Mouse (Mus musculus) cerebellum, postnatal 4 days (tissue): ENCODE data around the gene Srsf4.

Experiments used
- DNase-seq, 2 experiments: peaks; one replicate each; pipeline ENCODE4 v3.0.0; 2022; ENCODE audit warnings: low spot score in 2 of 2, mixed read lengths in 1 of 2

The Srsf4 gene

GRCm38 (mm10) chr4:131914046-131914643 lies 40.7 kb downstream of the Srsf4 start:
- no peak for DNase-seq

GRCm38 (mm10) chr4:131914891-131915469 lies 41.6 kb downstream of the Srsf4 start:
- no peak for DNase-seq

DNA sequence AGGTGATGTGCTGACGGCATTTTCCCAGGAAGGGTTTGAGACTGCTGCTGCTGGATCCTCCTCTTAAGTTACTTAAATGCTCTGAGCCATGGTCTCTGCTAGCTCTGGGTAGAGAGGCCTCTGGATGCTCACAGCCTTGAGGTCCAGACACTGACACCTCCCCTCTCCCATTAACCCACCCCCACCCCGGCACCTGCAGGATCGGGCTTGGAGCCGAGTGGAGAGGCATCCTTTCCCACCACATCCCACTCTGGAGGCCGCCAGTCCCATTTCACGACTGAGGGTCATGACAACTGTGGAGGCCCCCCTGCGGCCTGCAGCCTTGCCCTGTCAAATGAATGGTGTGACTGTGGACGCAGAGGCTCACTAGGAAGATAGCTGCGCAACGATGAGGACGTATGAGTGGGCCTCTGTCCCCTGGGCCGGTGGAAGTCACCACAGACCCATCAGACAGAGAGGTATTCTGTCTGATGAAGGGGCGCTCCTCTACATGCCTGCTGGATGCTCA lies 42.5 kb downstream of the Srsf4 start:
- DNase-seq, result no peak

- peak; percentile 59 to 75 for DNase-seq
Observed at GRCm38 (mm10) chr4:131916425-131916824, 43.0 kb downstream of the Srsf4 start.

DNA sequence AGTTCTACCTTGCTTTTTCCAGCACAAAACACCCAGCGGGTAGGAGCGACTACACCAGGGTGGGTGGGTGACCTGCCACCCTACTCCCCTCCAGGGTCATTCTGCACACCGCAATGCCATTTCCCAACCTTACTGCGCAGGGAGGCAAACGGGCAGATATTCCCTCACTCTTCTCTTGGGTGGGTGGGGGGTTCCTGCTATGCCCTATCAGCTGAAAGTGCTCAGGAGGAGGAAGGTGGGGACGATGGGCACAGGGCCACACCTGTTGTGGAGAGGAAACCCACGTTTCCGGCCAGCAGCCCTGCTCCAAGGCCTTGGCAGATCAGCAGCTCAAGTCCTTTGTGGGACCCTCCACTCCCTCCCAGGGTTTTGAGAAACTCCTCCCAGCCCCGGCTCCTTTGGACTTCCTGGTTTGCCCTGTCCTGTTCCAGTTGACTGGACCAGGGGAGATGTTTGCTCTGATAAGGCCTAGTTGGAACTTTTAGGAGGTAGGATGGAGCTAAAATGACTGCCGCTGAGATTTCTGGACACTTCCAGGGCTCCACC lies 43.7 kb downstream of the Srsf4 start:
- DNase-seq, result no peak

DNA sequence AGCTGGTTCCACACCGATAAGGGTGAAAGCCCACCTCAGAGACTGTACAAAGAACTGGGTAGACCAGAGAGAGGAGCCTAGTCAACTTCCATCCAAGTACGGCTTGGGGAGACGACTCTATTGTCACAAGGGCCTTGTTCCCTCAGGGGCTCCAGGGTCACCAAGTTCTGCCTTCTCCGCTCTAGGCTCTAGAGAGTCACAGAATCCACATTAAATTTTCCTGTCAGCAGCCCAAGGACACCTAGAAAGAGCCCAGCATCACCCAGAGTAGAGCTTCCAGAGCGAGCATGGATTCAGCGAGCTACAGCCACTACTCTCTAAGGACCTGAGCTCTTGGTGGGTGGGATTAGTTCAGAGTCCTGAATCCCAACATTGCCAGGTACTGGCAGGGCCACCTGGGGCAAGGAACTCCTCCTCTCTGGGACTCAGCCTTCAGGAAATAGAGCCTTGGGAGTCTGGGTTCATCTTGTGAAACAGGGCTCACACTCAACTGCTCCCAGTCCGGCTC lies 44.7 kb downstream of the Srsf4 start:
- DNase-seq, result no peak

DNA sequence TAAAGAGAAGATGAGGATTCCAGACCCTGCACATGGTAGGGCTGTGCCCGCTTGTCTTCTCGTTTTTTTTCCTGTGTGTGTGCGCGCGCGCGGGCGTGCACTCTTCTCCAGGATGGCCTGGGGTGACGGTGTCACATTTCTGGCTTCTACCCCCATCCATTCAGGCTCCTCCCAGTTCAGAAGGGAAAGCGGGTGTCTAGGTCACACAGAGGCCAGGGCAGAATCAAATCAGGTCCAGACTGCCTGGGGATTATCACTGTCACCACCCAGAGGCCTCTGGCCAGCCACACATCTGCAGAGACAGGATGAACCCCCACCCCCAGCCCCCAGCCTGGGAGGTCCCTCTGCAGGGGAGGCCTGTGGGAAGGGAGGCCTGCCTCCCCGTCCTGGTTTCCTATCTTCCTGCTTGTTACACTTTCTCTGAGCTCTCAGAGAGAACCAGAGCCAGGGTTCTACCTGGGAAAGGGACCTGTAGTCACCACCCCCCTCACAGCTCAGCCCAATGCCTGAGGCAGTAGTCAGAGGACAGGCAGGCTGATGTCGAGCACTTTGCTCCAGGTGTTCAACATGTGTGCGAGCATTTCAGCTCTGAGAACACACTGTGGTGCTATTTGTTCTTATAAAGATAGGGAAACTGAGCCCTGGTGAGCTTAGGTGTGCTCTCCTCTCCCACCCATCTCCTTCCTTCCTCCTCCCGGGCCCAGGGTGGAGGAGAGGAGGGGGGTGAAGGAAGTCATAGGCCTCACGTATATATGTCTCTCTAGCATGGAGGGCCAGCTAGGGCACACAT lies 45.5 kb downstream of the Srsf4 start:
- DNase-seq, result no peak

GRCm38 (mm10) chr4:131919506-131920140 lies 46.2 kb downstream of the Srsf4 start:
- DNase-seq, result no peak

DNA sequence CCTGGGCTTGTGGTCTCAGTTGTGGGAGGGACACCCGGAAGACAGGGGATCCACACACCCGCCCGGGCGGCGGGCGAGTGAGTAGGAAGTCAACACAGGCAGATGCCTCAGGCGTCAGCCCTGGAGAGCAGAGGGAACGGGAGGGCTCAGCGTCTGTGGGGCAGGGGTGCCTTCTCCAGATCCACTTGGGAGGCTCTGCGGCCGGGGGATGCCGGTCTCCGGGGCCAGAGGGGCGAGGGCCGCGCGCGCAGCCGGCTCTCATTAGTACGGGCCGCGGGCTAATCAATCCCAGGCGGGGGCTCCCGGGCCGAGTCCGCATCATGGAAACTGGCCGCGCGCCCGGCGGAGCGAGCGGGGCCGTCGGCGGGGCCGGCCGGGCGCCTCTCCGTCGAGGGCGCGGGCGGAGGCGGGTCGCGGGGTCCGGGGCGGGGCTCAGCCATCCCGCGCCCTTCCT lies 46.8 kb downstream of the Srsf4 start:
- DNase-seq, result no peak

DNA sequence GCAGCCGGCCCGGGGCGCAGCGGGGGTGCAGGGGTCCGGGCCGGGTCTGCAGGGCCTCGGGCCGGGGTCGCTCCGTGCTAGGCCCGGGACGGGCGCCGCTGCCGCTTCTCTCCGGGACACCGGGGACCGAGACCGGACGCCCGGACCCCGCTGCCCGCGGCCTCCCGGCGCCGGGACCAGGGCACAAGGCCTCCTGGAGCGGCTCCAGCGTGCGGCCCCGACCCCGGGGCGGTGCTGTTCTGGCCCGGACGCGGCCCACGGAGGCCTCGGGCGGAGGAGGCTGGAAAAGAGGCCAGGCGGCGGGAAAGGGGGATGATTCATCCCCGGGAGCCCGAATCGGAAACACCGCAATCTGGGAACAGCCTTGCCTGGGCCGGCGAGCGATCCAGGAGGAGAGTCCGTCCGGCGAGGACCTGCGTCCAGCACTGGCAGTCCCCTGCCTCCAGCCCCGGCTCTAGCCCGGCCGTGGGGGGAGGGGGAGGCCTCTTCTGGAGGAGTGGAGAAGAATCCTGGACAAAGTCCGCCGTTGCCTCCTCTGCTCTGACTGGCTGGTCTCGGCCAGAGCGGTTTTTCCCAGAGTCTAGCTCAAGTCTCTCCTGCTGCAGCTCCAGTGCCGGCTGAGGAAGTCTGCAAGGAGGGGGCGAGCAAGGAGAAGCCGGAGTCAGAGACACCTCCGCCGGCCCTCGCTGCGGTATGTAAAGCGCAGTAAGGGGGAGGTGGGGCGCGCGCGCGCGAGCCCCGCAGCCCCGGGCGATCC lies 47.4 kb downstream of the Srsf4 start:
- no peak for DNase-seq

DNA sequence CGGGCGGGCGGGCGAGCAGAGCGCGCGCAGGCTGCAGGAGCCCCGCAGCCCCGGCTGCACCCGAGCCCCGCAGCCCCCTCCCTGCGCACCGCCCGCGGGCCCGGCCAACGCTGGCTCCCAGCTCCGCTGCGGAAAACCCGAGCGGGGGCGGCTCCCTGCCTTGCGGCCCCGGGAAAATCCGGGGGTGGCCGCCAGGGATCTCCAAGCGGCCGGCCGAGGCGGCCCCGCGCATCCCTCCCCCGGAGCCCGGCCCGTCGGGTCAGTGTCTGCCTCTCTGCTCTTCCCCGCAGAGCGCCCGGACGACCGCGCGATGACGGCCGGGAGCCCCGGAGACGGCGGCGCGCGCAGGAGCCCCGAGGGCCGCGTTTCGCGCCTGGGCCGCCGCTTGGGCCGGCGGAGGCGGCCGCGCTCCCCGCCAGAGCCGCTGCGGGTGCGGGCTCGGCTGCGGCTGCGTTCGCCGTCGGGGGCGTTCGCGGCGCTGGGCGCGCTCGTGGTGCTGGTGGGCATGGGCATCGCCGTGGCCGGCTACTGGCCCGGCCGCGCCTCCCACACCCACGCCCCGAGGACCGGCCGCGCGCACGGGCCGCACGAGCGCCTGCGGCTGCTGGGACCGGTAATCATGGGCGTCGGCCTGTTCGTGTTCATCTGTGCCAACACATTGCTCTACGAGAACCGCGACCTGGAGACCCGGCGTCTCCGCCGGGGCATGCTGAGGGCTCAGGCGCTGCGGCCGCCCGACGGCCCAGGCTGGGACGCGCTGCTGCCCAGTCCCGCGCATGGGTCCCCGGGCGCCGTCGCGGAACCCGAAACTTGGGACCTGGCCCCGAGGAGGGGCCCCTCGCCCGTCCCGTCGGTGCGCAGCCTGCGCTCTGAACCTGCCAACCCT lies 48.3 kb downstream of the Srsf4 start, which contains the start of gene Tmem200b:
TSS of gene Tmem200b (plus strand) at position 311 of the 886 bp plus-strand sequence.
- no peak for DNase-seq

DNA sequence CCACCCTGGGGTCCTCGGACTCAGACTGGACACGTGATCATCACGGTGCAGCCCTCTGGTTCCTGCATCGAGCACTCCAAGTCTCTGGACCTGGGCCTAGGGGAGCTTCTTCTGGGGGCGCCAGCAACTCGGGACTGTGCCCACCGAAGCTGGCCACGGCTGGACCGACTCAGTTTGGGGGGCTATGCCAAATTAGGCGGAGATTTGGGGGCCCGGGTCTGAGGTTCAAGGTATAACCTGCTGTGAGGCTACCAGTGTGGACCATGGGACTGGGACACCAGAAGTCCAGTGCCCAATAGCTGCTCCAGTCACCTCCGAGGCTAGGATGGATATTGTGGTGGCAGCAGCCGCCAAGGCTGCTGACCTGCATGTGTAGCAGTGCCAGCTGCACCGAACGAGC lies 49.0 kb downstream of the Srsf4 start:
- DNase-seq, result no peak

DNA sequence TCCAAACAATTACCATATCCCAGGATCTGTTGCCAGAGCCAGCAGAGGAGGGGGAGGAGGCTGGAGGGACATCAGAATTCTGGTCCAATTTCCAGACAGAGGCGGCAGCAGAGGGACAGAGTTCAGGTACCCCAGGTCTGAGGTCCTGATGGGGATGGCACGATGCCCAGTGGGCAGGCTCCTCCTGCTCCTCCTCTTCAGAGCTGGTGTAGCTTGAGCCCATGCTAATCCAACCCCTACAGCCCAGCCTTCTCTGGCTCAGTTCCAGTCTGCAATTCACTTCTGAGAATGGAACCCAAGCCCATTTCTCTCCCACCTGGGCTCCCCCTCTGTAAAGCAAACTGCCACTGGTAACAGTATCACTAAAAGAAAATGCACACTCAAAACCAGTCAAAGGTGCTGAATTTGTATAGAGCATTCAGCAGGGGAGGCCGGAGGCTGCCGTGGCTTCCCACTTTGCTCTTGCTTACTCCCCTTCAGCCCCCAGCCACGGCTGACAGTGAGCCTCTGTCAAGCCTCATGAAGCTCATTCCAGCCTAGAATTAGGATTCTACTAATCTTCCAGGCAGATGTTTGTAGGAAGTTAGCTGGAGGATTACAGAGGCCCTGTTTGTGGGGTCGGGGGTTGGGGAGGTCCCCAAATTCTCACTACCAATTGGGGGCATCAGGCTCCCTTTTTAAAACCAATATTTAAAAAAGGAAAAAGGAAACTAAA lies 50.8 kb downstream of the Srsf4 start:
- DNase-seq, result no peak

- DNase-seq, result no peak
Observed at GRCm38 (mm10) chr4:131929146-131929545, 55.7 kb downstream of the Srsf4 start.

DNA sequence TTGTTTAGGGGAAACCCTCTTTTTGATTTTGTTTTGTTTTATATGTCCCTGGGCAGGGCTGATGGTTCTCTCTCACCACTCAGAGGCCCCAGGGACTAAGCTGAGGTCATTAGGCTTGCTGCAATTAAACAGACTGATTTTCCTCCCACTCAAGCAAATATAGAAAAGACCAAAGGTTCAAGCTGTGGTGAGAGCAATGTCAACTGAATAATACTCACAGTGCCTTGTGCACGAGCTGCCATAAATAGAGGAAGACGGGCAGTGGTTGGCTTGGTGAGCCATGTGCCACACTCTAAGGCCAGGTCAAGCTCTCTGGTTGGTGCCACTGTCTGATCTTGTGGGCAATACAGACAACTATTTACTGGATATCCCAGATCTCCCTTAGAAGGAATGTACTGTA lies 66.0 kb downstream of the Srsf4 start:
- DNase-seq, result no peak

GRCm38 (mm10) chr4:131940846-131941245 lies 67.4 kb downstream of the Srsf4 start:
- no peak for DNase-seq

GRCm38 (mm10) chr4:131947848-131948247 lies 74.4 kb downstream of the Srsf4 start:
- DNase-seq, result no peak

DNA sequence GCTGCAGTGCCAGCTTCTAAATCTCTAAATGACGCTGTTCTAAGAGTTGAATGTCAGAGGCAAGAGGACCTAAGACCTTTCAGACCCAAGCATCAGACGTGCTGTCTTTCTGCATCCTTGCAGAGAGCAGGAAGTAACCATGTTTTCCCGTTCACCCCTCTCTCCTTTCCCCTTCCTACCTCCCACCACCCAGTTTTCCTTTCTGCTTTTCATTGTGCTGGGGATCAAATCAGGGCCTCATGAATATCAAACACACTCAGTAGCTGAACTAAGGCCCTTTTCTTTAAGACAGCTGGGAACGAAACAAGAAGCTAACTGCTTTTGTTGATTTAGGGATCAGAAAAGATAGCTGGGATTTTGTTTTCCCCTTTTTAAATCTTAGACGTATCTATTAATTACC lies 76.5 kb downstream of the Srsf4 start:
- DNase-seq, result no peak

DNA sequence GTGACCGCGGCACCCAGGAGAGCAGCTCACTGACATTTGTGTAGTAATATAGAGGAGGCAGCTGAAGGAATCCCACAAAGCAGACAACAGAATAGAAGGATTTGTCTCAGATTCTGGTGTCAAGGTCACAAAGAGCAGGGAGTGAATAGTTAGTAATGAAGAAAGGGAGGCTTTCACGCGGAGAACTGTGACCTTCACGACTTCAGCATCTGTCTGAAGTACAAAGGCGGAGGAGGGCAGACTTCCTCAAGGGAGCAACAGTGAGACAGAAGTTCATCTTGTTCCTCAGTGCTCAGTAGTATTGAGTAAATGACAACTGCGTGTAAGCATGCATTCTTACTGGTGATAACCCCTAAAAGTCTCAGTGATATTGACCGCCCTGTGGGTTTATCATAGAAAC lies 77.2 kb downstream of the Srsf4 start:
- DNase-seq, result no peak
